Mouse (Mus musculus) neural tube, embryonic 15.5 days (tissue): ENCODE results near the gene Sh3bgrl2. TPM values are rescaled to one million over a fixed set of nuclear protein-coding genes. Genes with fewer than 3 reads are reported as not detected.

Experiments used
- ATAC-seq: fragments of 200-750 bp; cut with Nextera tagmentation; 2 replicates; pipeline ENCODE4 v1.8.0; 2017; ENCODE audit warnings: mild to moderate bottlenecking, moderate TSS enrichment, moderate library complexity; ENCODE audit not compliant: low FRiP score
- H3K27ac ChIP-seq: fragments of 300-500 bp; sonication (generic); replicated peaks from 2 replicates; pipeline ENCODE4 v1.5.1; 2015; ENCODE audit warnings: mild to moderate bottlenecking, inconsistent platforms
- H3K27me3 ChIP-seq: fragments of 300-500 bp; sonication (generic); replicated peaks from 2 replicates; pipeline ENCODE4 v1.6.1; 2015; ENCODE audit warnings: inconsistent platforms
- H3K36me3 ChIP-seq: fragments of 300-500 bp; sonication (generic); 2 replicates; pipeline ENCODE4 v1.6.1; 2015; ENCODE audit warnings: inconsistent platforms
- H3K4me1 ChIP-seq: fragments of 300-500 bp; sonication (generic); 2 replicates; pipeline ENCODE4 v1.6.1; 2015; ENCODE audit warnings: inconsistent platforms
- H3K4me2 ChIP-seq: fragments of 300-500 bp; sonication (generic); 2 replicates; pipeline ENCODE4 v1.6.1; 2015; ENCODE audit warnings: inconsistent platforms, mild to moderate bottlenecking, moderate library complexity
- H3K4me3 ChIP-seq: fragments of 300-500 bp; sonication (generic); replicated peaks from 2 replicates; pipeline ENCODE4 v1.5.1; 2015; ENCODE audit warnings: mild to moderate bottlenecking, inconsistent platforms
- H3K9ac ChIP-seq: fragments of 300-500 bp; sonication (generic); replicated peaks from 2 replicates; pipeline ENCODE4 v1.6.1; 2015; ENCODE audit warnings: mild to moderate bottlenecking, inconsistent platforms
- H3K9me3 ChIP-seq: fragments of 300-500 bp; sonication (generic); replicated peaks from 2 replicates; pipeline ENCODE4 v1.6.1; 2016; ENCODE audit warnings: inconsistent platforms
- WGBS: fragments of 180-500 bp; shearing (Covaris S2); methylation state at CpG from one replicate; pipeline ENCODE4 v1.1.7; 2015; ENCODE audit warnings: mixed read lengths; 5-methylcytosine and 5-hydroxymethylcytosine counted together
- polyA plus RNA-seq: library from polyadenylated mRNA; unstranded; fragments of >200 nt; fragmentation: Nextera tagmentation; extraction: Ambion mirVana; gene quantifications from 2 replicates; pipeline ENCODE4 v1.2.1, GENCODE M21; 2015

Sh3bgrl2 gene
- polyA plus RNA-seq, 1 experiment from 2014 or later, result 8.3 TPM

DNA sequence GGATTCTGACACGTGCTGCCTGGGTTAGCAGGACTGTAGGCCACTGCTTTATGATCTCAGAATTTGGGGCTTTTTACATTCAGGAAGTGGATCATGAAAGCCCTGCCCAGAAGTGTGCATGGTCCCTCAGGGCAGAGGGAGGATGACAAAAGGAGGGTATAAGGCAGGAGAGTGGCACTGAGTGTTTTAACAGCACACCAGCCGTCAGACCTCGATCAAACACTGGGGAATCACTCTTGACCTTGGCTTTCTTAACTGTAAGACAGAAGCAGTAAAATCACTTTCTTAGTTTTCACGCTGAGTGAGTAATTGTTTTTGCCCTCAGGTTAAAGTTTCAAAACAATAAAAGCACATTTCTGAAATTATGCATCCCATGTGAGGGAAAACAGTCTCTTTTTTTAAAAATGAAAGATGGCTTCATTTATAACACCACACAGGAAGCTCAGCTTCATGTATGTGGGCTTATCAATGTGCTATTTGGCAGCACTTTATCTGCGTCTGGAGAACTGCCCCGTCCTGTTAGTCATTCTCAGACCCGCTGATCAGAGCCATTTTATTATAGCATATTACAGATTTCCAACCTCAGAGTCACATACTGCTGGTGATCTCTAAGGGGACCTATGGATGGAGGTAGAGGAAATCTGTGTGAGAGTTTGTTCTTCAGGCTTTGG, 28.0 kb downstream of the Sh3bgrl2 start:
- no peaks in the 10 kb centered on the region for H3K36me3 ChIP-seq
- no peak; the same call in 1 of the 2 replicates for ATAC-seq
- WGBS, result 53% methylated on average over 7 of the region's 7 CpGs
- no peaks in the 10 kb centered on the region for H3K9me3 ChIP-seq
- H3K4me3 ChIP-seq, result no peak overlapping the region
- H3K4me2 ChIP-seq, result no peak overlapping the region
- 0 out of 2 replicates have a peak overlapping the region, but pooled peaks have one; percentile 4 for H3K27ac ChIP-seq
- no peaks in the 10 kb centered on the region for H3K27me3 ChIP-seq
- H3K9ac ChIP-seq, result no peak overlapping the region
- peaks cover 12% of the 10 kb centered on the region; the same call in 1 of the 2 replicates for H3K4me1 ChIP-seq

DNA sequence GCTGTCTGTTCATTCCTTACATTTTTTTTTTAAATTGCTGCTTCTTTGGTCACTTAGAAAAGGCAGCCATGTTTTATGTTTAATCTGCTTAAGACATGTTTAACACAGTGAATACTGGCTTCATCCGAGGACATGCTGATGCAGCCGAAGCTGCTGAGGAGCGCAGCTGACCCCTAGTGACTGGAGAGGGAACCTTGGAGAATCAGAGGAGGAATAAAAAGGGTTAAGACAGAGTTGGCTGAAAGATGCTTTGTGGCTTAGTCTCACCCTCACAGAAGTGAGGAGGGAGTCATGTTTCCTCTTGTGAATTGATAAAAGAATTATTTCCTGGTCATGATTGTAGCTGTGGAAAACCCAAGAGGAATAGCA, 28.5 kb downstream of the Sh3bgrl2 start:
- no peaks in the 10 kb centered on the region for H3K27me3 ChIP-seq
- ATAC-seq, result peak; percentile 82
- 27% methylated on average over 3 of the region's 3 CpGs for WGBS
- no peak overlapping the region for H3K4me3 ChIP-seq
- no peak overlapping the region for H3K4me2 ChIP-seq
- H3K27ac ChIP-seq, result peak overlapping the region; percentile 4; the same call in 1 of the 2 replicates
- no peaks in the 10 kb centered on the region for H3K36me3 ChIP-seq
- no peak overlapping the region for H3K9ac ChIP-seq
- peaks cover 12% of the 10 kb centered on the region; the same call in 1 of the 2 replicates for H3K4me1 ChIP-seq
- H3K9me3 ChIP-seq, result no peaks in the 10 kb centered on the region

DNA sequence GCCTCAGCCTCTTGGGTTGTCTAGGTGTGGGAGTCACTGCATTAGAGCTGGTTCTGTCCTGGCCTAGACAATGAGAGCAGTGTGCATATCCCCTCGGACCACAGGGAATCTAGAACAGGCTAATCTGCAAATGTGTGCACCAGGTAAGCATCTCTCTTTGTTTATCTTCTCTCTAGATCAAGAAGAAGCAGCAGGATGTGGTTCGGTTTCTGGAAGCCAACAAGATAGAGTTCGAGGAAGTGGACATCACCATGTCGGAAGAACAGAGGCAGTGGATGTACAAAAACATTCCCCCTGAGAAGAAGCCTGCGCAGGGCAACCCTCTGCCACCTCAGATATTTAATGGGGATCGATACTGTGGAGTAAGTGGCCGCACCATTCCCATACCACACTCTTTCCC, 29.1 kb downstream of the Sh3bgrl2 start:
- Histone ChIP-seq H3K9me3 (no peaks in the 10 kb centered on the region), H3K36me3 (no peaks in the 10 kb centered on the region), H3K9ac (no peak overlapping the region), H3K27me3 (no peaks in the 10 kb centered on the region), H3K4me3 (no peak overlapping the region), H3K27ac (no peak overlapping the region; the same call in 1 of the 2 replicates), H3K4me2 (no peak overlapping the region), H3K4me1 (peaks cover 12% of the 10 kb centered on the region; the same call in 1 of the 2 replicates)
- 90% methylated on average over 7 of the region's 7 CpGs for WGBS
- peak; percentile 36; the same call in 1 of the 2 replicates for ATAC-seq

DNA sequence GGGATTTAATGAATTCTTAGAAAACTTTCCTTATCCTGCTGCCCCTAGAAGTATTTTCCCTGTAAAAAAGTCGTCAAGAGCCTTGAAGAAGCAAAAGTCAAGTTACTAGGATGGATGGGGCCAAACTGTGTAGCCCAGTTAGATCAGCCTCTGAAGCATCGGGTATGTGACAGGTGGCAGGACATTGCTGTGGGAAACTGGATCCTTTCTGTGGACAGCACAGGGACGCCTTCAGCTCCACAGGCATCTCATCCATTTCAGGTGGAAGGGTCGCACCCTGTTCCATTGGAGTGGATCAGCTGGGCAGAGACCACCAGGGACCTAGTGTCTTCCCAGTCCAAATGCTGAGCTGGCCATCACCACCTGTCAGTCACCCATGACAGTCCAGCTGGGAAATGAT, 30.9 kb downstream of the Sh3bgrl2 start:
- Histone ChIP-seq H3K4me2 (no peak overlapping the region), H3K27me3 (no peaks in the 10 kb centered on the region), H3K9me3 (0 out of 2 replicates have a peak, but pooled peaks cover 3% of the 10 kb centered on the region), H3K9ac (no peak overlapping the region), H3K4me1 (peaks cover 10% of the 10 kb centered on the region; the same call in 1 of the 2 replicates), H3K36me3 (no peaks in the 10 kb centered on the region), H3K4me3 (no peak overlapping the region), H3K27ac (no peak overlapping the region)
- 81% methylated on average over 4 of the region's 4 CpGs for WGBS
- no peak for ATAC-seq

DNA sequence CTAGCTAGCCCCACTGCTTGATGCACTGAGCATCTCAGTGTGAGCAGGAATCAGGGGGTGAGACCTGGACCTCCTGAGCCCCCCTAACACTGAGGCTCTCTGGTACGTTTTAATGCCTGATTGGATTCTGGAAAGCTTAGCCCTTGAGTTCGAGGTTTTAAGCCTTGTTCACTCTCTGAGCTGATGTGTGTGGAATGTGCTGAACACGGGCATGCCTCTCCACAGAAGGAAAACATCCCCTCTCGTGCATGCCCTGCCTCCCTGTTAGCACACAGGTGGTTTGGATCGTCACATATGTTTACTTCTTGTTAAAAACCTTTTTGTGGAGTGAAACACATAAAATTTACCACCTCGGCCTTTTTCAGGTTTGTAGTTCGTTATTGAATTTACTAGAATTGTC, 34.6 kb downstream of the Sh3bgrl2 start:
- Histone ChIP-seq H3K9me3 (0 out of 2 replicates have a peak, but pooled peaks cover 3% of the 10 kb centered on the region), H3K27me3 (no peaks in the 10 kb centered on the region), H3K36me3 (no peaks in the 10 kb centered on the region), H3K9ac (no peak overlapping the region), H3K4me3 (no peak overlapping the region), H3K27ac (no peak overlapping the region), H3K4me2 (no peak overlapping the region), H3K4me1 (no peaks in the 10 kb centered on the region)
- 77% methylated on average over 7 of the region's 7 CpGs for WGBS
- no peak for ATAC-seq

DNA sequence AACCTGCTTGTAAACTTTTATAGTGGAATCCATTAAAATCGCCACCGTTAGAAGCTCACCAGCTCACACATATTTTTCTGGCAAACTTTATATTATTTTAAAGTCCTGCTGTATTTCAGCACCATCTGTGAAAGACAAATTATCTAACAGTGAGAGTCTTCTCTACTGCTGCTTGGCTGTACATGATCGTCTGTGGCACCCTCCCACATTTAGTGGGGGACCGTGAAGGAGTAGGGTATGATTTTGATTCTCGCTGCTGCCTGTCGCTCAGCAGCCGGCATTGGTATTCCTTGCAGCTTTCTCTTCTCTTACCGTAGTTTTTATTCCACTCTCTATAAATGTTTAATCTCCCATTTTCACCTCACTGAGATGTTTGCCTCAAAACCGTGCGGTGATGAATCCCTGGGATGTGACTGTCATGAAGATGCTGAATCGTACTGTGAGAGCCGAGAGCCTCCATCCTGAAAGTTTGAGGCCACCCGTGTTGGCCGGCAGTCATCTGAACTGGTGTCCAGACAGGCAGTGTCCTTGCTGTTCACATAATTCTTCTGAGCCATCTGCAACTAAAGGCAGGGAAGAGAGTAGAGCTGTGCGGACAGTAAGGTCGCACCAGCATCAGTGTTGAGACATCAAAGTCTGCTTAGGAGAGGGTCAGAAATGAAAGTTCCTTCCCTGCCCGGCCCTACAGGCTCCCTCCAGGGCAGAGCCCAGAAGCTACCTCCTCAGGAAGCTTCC, 38.4 kb downstream of the Sh3bgrl2 start:
- no peak for ATAC-seq
- Histone ChIP-seq H3K27me3 (no peaks in the 10 kb centered on the region), H3K36me3 (no peaks in the 10 kb centered on the region), H3K4me2 (no peak overlapping the region), H3K9ac (no peak overlapping the region), H3K9me3 (0 out of 2 replicates have a peak, but pooled peaks cover 3% of the 10 kb centered on the region), H3K4me1 (peaks cover 9% of the 10 kb centered on the region; the same call in 1 of the 2 replicates), H3K4me3 (no peak overlapping the region), H3K27ac (no peak overlapping the region; the same call in 1 of the 2 replicates)
- WGBS, result 79% methylated on average over 17 of the region's 17 CpGs

DNA sequence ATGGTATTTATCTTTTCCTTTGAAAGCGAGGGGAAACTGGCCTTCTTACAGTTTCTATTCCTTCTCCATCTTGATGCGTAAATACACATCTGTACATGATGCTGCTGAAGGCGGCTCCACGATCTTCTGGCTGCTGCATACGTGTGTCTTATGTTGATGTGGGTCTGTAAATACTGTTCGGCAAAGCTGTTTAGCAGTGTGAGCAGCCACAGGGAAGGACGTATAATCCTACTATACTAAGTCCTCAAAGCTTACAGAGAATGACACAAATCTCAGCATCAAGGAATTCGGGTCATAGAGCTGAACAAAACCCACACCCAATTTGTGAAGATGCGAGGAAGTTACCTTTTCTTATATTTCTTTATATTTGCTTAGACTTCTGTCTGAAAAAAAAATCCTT, 39.0 kb downstream of the Sh3bgrl2 start:
- peaks cover 9% of the 10 kb centered on the region; the same call in 1 of the 2 replicates for H3K4me1 ChIP-seq
- H3K4me3 ChIP-seq, result no peak overlapping the region
- no peak overlapping the region; the same call in 1 of the 2 replicates for H3K27ac ChIP-seq
- H3K9me3 ChIP-seq, result 0 out of 2 replicates have a peak, but pooled peaks cover 3% of the 10 kb centered on the region
- no peaks in the 10 kb centered on the region for H3K27me3 ChIP-seq
- ATAC-seq, result no peak
- WGBS, result 89% methylated on average over 9 of the region's 9 CpGs
- no peaks in the 10 kb centered on the region for H3K36me3 ChIP-seq
- H3K9ac ChIP-seq, result no peak overlapping the region
- no peak overlapping the region for H3K4me2 ChIP-seq

DNA sequence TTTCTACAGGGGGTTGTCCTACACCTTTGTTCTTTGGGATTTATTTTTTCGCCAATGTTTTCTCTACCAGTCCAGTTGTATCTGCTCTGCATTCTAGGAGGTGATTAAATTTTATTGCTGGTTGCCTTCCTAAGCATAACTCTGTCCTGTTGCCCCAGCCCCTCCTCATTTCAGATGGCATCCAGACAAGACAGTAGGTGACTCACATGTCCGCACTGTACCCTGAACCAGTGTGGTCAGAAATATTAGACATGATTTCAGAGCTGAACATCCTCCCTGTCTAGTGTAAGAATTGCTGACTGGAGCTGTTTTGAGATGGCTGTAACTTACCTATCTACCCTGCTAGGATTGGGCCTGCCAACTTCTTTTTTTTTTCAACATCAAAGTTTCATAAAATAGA, 40.9 kb downstream of the Sh3bgrl2 start:
- no peak for ATAC-seq
- no peaks in the 10 kb centered on the region for H3K27me3 ChIP-seq
- peaks cover 9% of the 10 kb centered on the region; the same call in 1 of the 2 replicates for H3K4me1 ChIP-seq
- H3K27ac ChIP-seq, result no peak overlapping the region
- no peaks in the 10 kb centered on the region for H3K36me3 ChIP-seq
- H3K9ac ChIP-seq, result no peak overlapping the region
- H3K4me3 ChIP-seq, result no peak overlapping the region
- no peaks in the 10 kb centered on the region for H3K9me3 ChIP-seq
- no peak overlapping the region for H3K4me2 ChIP-seq
- WGBS, result 79% methylated on average over 2 of the region's 2 CpGs

DNA sequence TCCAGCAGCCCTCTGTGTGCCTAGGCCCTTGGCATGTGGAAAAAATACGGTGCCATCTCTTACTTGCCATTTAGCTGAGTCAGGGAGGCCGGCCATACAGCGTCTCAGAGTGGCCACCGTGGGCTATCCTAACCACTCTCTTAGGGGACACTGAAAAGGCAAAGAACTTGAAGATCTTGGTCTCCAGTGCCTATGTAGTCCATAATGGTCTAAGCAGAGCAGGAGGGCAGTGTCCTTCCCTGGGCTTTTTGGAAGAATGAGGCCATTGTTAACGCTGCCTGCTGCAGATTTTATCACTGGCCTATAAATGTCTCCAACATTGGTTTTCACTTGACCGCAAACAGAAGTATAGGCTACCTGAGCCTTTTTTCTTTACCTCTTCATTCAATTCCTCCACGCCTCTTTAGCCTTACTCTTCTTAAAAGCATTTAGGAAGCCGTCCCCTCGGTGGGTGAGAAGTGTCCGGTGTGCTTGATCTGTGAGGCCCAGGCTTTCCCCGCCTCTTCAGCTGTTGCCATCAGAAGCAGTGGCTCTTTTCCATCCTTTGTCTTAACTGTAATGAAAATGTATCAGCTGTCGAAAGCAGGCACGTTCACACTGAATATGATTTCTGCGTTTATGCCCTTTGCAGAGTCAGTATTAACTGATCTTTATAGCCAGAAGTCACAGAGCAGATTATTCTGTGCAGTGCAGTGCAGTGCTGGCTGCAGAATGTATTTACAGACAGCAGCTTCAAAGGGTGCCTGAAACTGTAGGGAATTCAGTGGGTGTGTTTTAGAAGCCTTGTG, 41.7 kb downstream of the Sh3bgrl2 start:
- ATAC-seq, result peak; percentile 57; the same call in 1 of the 2 replicates
- Histone ChIP-seq H3K9ac (0 out of 2 replicates have a peak overlapping the region, but pooled peaks have one; percentile 24), H3K27ac (peak overlapping the region; percentile 51; the same call in 1 of the 2 replicates), H3K36me3 (no peaks in the 10 kb centered on the region), H3K4me1 (peaks cover 9% of the 10 kb centered on the region; the same call in 1 of the 2 replicates), H3K27me3 (no peaks in the 10 kb centered on the region), H3K4me2 (no peak overlapping the region), H3K9me3 (no peaks in the 10 kb centered on the region), H3K4me3 (no peak overlapping the region)
- 40% methylated on average over 14 of the region's 14 CpGs for WGBS

DNA sequence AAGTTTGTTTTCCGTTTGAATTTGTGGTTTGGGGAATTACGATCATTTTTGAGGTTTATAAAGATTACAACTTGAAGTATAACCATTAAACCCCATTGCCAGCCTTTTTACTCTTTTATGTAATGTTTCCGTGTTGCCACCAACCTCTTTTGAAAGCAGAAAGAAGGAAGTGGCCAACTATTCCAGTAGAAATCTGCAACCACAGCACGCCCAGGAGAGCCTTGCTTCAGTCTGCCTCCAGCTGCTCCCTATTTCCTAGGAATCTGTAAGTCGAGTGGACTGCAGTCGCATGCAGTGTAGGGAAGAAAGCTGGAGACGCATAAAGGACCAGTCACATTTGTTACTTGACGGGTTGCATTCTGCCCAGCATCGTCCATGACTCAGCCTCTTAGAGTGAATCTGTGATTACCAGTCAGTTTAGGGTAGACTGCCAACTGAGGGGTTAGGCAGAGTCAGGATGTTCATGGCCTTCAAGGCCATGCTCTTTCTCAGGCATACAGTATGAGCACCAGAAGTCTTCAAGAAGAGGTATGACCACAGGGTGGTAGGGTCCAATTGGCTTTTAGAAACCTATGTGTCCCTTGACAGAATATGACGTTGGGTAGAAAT, 43.8 kb downstream of the Sh3bgrl2 start:
- H3K4me1 ChIP-seq, result peaks cover 9% of the 10 kb centered on the region; the same call in 1 of the 2 replicates
- no peaks in the 10 kb centered on the region for H3K9me3 ChIP-seq
- ATAC-seq, result no peak
- no peak overlapping the region for H3K27ac ChIP-seq
- 92% methylated on average over 10 of the region's 10 CpGs for WGBS
- no peak overlapping the region for H3K4me3 ChIP-seq
- no peaks in the 10 kb centered on the region for H3K36me3 ChIP-seq
- H3K27me3 ChIP-seq, result no peaks in the 10 kb centered on the region
- H3K4me2 ChIP-seq, result no peak overlapping the region
- no peak overlapping the region for H3K9ac ChIP-seq

DNA sequence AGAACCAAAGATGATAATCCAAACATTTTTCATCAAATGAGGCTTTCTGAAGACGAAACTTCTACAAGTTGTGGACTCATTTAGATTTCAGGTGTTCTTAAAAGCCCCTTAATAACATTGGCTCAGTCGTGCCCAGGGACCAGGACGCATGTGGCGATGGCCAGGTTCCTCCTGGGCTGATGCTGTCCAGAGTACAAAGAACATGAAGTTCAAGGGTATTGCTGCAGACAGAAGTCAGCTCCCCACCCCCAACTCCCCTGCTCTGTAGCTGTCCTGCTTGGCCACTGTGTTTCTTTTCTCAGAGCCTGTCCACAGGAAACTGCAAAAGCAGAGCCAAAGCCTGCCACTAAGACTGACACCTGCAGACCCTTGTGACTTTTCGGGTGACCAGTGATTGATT, 45.7 kb downstream of the Sh3bgrl2 start:
- H3K9me3 ChIP-seq, result no peaks in the 10 kb centered on the region
- 92% methylated on average over 5 of the region's 5 CpGs for WGBS

More for the DNA sequence above, 45.7 kb downstream of the Sh3bgrl2 start:
- Histone ChIP-seq H3K4me1 (peaks cover 9% of the 10 kb centered on the region; the same call in 1 of the 2 replicates), H3K27ac (no peak overlapping the region), H3K27me3 (no peaks in the 10 kb centered on the region), H3K36me3 (no peaks in the 10 kb centered on the region), H3K4me2 (no peak overlapping the region), H3K4me3 (no peak overlapping the region), H3K9ac (no peak overlapping the region)
- no peak for ATAC-seq
